Mouse (Mus musculus) heart, embryonic 11.5 days (tissue): ENCODE data around the gene Erlin1. TPM values are rescaled to one million over a fixed set of nuclear protein-coding genes. Genes with fewer than 3 reads are reported as not detected.

Experiments used
- ATAC-seq: fragments of 200-750 bp; cut with Nextera tagmentation; replicated peaks from 2 replicates; pipeline ENCODE4 v1.8.0; 2017; ENCODE audit warnings: moderate library complexity; ENCODE audit not compliant: insufficient number of reproducible peaks, low FRiP score, low TSS enrichment
- H3K27ac ChIP-seq: fragments of 300-500 bp; sonication (generic); 2 replicates; pipeline ENCODE4 v1.5.1; 2014; ENCODE audit warnings: mild to moderate bottlenecking, low read depth, low read length
- H3K27me3 ChIP-seq: fragments of 300-500 bp; sonication (generic); 2 replicates; pipeline ENCODE4 v1.6.1; 2014; ENCODE audit warnings: mild to moderate bottlenecking, low read length, mixed read lengths; ENCODE audit not compliant: control insufficient read depth, insufficient read depth
- H3K36me3 ChIP-seq: fragments of 300-500 bp; sonication (generic); 2 replicates; pipeline ENCODE4 v1.6.1; 2014; ENCODE audit warnings: mild to moderate bottlenecking, low read length, moderate library complexity, mixed read lengths; ENCODE audit not compliant: control insufficient read depth, insufficient read depth
- H3K4me1 ChIP-seq: fragments of 300-500 bp; sonication (generic); 2 replicates; pipeline ENCODE4 v1.6.1; 2014; ENCODE audit warnings: low read length; ENCODE audit not compliant: control insufficient read depth, insufficient read depth
- H3K4me2 ChIP-seq: fragments of 300-500 bp; sonication (generic); 2 replicates; pipeline ENCODE4 v1.6.1; 2014; ENCODE audit warnings: mild to moderate bottlenecking, moderate library complexity
- H3K4me3 ChIP-seq: fragments of 300-500 bp; sonication (generic); 2 replicates; pipeline ENCODE4 v1.5.1; 2014; ENCODE audit warnings: low read depth, low read length
- H3K9ac ChIP-seq: fragments of 300-500 bp; sonication (generic); 2 replicates; pipeline ENCODE4 v1.6.1; 2014; ENCODE audit warnings: mild to moderate bottlenecking, low read depth, low read length, moderate library complexity
- H3K9me3 ChIP-seq: fragments of 300-500 bp; sonication (generic); replicated peaks from 2 replicates; pipeline ENCODE4 v1.6.1; 2016; ENCODE audit warnings: low read length; ENCODE audit not compliant: control insufficient read depth
- WGBS: fragments of 180-500 bp; shearing (Covaris S2); extraction: QIAGEN DNeasy Blood & Tissue Kit; methylation state at CpG from one replicate; pipeline ENCODE4 v1.1.7; 2014; ENCODE audit not compliant: insufficient replicate concordance; 5-methylcytosine and 5-hydroxymethylcytosine counted together
- polyA plus RNA-seq: library from polyadenylated mRNA; unstranded; fragments of >200 nt; fragmentation: Nextera tagmentation; extraction: Ambion mirVana; gene quantifications from 2 replicates; pipeline ENCODE4 v1.2.1, GENCODE M21; 2014

Gene Erlin1
- polyA plus RNA-seq, 1 experiment from 2014 or later = 14.4 TPM

DNA sequence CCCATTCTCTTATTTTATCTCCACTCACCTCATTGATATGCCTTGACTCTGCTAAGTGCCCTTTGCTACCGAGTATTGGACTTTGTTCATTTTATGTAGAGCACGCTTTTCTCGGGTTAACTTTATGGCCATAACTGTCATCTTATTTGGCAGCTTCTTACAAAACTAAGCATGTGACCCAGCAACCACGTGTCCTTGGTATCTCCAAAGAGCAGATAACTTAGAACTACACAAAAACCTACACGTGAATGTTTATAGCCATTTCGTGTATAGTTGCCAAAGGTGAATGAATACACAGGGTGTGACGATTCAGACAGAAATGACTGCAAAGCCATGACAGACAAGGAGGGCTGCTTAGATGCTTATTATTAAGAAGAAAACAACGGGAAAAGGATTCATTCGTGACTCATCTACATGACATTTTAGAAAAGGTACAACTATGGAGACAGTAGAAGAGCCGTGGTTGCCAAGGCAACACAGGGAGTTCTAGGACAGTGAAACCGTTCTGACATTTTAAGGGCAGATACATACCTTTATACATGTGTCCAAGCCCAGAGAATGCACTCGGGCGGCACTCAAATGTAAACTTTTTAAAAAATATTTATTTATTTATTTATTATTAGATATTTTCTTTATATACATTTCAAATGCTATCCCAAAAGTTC, 44.5 kb downstream of the Erlin1 start:
- Histone ChIP-seq H3K27me3 (no peaks in the 10 kb centered on the region), H3K27ac (no peak overlapping the region), H3K4me2 (no peak overlapping the region), H3K4me1 (no peaks in the 10 kb centered on the region; the same call in 1 of the 2 replicates), H3K36me3 (no peaks in the 10 kb centered on the region), H3K4me3 (no peak overlapping the region), H3K9me3 (no peaks in the 10 kb centered on the region), H3K9ac (no peak overlapping the region)
- WGBS = 83% methylated on average over 13 of the region's 13 CpGs
- ATAC-seq = no peak

DNA sequence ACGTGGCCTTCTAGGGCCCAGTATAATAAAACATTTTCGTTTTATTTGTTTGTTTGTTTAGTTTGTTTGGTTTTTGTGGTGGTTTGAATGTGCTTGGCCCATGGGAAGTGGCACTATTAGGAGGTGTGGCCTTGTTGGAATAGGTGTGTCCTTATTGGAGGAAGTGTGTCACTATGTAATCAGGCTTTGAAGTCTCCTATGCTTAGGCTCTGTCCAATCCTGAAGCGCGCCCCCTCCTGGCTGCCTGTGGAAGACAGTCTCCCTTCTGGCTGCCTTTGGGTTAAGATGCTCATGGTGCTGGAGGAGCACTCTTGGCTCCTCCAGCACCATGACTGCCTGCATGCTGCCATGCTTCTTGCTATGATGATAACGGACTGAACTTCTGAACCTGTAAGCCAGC, 46.5 kb downstream of the Erlin1 start:
- Histone ChIP-seq H3K27me3 (no peaks in the 10 kb centered on the region), H3K27ac (no peak overlapping the region), H3K36me3 (no peaks in the 10 kb centered on the region), H3K4me1 (no peaks in the 10 kb centered on the region; the same call in 1 of the 2 replicates), H3K9me3 (no peaks in the 10 kb centered on the region), H3K4me3 (no peak overlapping the region), H3K9ac (no peak overlapping the region), H3K4me2 (no peak overlapping the region)
- WGBS = 61% methylated on average over 5 of the region's 5 CpGs
- no peak for ATAC-seq

DNA sequence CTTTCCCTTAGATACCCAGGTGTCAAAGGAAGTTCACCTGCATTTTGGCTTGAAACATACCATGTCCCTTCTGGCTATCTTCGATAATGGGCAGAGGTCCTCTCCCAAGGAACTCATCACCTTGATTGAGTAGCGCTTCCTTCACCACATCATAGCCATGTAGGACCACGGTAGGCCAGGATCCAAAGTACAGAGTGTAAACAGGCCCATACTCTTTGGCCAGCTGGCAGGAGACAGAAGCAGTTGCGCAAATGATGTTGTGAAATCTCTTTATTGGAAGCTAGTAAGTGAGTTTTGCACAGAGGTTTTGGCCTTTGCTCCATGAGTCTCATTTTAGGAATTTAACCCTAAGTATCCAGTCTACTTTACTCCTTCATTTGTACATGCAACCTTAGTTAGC, 48.1 kb downstream of the Erlin1 start:
- no peak overlapping the region for H3K27ac ChIP-seq
- H3K4me1 ChIP-seq = no peaks in the 10 kb centered on the region
- no peak overlapping the region for H3K4me2 ChIP-seq
- no peak overlapping the region for H3K4me3 ChIP-seq
- 90% methylated on average over 4 of the region's 4 CpGs for WGBS
- H3K36me3 ChIP-seq = no peaks in the 10 kb centered on the region
- no peak for ATAC-seq
- H3K9me3 ChIP-seq = no peaks in the 10 kb centered on the region
- no peak overlapping the region for H3K9ac ChIP-seq
- H3K27me3 ChIP-seq = no peaks in the 10 kb centered on the region

DNA sequence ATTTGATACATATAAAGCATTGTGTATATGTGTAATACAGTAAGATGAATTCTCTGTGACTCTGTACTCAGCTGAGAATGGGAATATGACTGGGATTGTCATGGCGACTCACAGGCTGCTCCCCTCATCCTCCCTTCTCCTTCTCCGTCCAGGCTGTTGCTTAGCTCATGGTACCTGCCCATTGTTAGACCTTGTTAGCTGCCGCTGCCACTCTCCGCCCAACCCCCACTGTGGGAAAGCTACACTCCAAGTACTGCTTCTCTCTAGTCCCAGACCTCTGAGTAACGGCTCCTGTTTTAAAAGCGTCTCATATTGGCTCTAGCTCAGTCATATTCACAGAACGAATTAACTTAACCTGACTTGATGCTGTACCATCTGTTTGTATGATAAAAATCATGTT, 49.8 kb downstream of the Erlin1 start:
- Histone ChIP-seq H3K4me3 (no peak overlapping the region), H3K4me2 (no peak overlapping the region), H3K9ac (no peak overlapping the region), H3K36me3 (no peaks in the 10 kb centered on the region), H3K9me3 (no peaks in the 10 kb centered on the region), H3K27ac (no peak overlapping the region), H3K27me3 (no peaks in the 10 kb centered on the region), H3K4me1 (no peaks in the 10 kb centered on the region)
- 63% methylated on average over 7 of the region's 7 CpGs for WGBS
- ATAC-seq = no peak

DNA sequence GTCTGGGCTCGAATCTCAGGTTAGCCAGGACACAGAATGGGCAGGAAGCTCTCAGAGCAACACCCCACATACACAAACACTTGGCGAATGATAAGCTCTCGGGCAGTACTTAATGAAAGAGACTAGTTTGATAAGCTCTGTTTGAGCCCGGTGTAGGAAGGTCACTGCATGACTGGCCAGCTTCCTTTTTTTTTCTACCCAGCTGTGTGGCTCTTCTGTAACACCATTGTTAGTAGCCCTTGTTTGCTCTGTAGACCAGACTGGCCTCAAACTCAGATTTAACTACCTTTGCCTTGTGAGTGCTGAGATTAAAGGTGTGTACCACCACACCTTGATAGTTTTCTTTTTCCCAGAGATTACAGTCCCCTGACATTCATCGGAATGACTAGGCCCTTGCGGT, 55.7 kb downstream of the Erlin1 start:
- no peaks in the 10 kb centered on the region for H3K36me3 ChIP-seq
- H3K27ac ChIP-seq = no peak overlapping the region
- H3K27me3 ChIP-seq = no peaks in the 10 kb centered on the region
- H3K9me3 ChIP-seq = no peaks in the 10 kb centered on the region
- H3K4me2 ChIP-seq = no peak overlapping the region
- ATAC-seq = no peak
- H3K4me1 ChIP-seq = no peaks in the 10 kb centered on the region
- H3K4me3 ChIP-seq = no peak overlapping the region
- WGBS = 48% methylated on average over 6 of the region's 6 CpGs
- no peak overlapping the region for H3K9ac ChIP-seq

DNA sequence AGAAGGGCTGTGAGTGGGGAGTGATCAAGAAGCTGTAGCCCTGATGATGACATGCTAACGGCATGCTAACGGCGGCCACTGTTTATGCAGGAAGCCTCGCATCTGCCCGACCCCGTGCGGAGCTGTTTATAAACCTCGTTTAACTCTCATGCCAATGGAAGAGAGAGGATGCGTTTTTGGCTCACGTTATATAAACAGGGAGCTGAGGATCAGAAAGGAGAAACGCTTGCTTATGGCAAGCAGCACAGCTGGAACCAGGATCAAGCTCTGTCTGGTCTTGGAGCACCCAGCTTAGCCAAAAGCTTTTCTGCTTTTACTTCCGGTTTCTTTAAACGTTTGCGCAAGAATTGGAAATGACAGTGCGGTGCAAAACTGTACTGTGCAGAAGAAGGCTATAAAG, 60.8 kb downstream of the Erlin1 start:
- H3K4me1 ChIP-seq = no peaks in the 10 kb centered on the region
- H3K4me2 ChIP-seq = no peak overlapping the region
- no peak overlapping the region for H3K4me3 ChIP-seq
- no peak overlapping the region for H3K9ac ChIP-seq
- no peaks in the 10 kb centered on the region for H3K27me3 ChIP-seq
- no peaks in the 10 kb centered on the region for H3K9me3 ChIP-seq
- no peaks in the 10 kb centered on the region for H3K36me3 ChIP-seq
- 66% methylated on average over 15 of the region's 15 CpGs for WGBS
- H3K27ac ChIP-seq = no peak overlapping the region
- ATAC-seq = no peak

DNA sequence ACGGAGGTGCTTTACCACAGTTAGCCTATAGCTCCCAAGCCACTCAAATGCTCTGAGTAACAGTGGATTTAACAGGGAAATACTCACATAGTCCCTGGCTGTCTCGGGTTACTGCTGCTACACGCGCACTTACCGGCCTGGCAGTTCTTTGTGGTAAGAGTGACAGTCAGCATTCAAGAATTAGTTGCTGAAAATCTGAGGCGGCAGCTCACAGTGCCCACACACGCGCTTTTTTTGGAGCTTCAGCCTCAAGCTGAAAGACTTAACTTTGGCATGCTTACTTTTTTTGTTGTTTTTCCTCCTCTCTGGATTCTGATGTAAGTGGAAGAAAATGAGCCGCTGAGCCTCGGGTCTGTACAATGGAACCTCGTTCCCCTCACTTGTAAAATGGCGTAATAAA, 62.4 kb downstream of the Erlin1 start:
- no peak for ATAC-seq
- H3K9me3 ChIP-seq = no peaks in the 10 kb centered on the region

DNA sequence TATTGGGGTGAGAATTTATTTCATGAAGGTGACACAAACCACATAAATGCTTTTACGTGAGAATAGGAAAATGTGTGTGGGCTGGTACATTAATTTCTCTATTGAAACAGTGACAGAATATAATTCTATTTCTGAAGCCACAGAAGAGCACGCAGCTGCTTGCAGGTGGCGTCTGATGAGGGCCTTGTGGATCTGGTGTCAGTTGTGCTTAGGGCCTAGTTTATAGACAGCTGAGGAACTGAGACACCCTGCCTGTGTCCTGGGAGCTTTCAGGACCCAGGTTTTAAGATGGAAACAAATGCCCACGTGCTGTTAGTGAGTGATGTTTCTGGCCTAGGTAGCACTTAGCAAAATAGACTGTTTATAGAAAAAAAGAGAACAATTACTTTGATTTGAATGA, 64.6 kb downstream of the Erlin1 start:
- WGBS = 70% methylated on average over 4 of the region's 4 CpGs

More for the DNA sequence above, 62.4 kb downstream of the Erlin1 start:
- Histone ChIP-seq H3K4me3 (no peak overlapping the region), H3K4me2 (no peak overlapping the region), H3K27me3 (no peaks in the 10 kb centered on the region), H3K9ac (no peak overlapping the region), H3K4me1 (no peaks in the 10 kb centered on the region), H3K36me3 (no peaks in the 10 kb centered on the region), H3K27ac (no peak overlapping the region)
- 73% methylated on average over 12 of the region's 12 CpGs for WGBS

DNA sequence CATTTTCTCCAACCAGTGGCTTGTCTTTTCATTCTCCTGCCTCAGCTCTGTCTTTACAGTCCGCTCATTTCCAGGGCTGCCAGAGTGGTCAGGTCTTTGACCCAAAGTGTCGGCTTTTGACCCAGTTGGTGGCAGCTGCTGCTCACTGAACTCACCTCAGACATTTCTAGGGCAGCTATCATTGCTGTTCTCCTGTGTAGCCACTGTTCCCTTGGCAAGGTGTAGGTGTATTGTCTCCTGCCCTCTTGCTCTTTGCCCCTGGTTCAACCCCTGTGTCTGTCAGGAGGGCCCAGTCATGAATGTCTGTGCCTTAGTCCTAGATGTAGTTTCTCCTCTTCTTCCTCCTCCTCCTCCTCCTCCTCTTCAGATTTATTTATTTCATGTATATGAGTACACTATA, 65.3 kb downstream of the Erlin1 start:
- no peak overlapping the region for H3K4me3 ChIP-seq
- H3K9me3 ChIP-seq = no peaks in the 10 kb centered on the region
- H3K27me3 ChIP-seq = no peaks in the 10 kb centered on the region
- H3K4me2 ChIP-seq = no peak overlapping the region
- H3K9ac ChIP-seq = no peak overlapping the region
- H3K4me1 ChIP-seq = no peaks in the 10 kb centered on the region
- no peak for ATAC-seq
- no peak overlapping the region for H3K27ac ChIP-seq
- no peaks in the 10 kb centered on the region for H3K36me3 ChIP-seq
- WGBS = 79% methylated on average over 2 of the region's 2 CpGs

More for the DNA sequence above, 64.6 kb downstream of the Erlin1 start:
- Histone ChIP-seq H3K27ac (no peak overlapping the region), H3K4me1 (no peaks in the 10 kb centered on the region), H3K4me3 (no peak overlapping the region), H3K36me3 (no peaks in the 10 kb centered on the region), H3K4me2 (no peak overlapping the region), H3K27me3 (no peaks in the 10 kb centered on the region), H3K9me3 (no peaks in the 10 kb centered on the region), H3K9ac (no peak overlapping the region)
- ATAC-seq = no peak
